Mouse (Mus musculus): ENCODE measurements around the gene Clns1a. TPM values are rescaled to one million over a fixed set of nuclear protein-coding genes. Genes with fewer than 3 reads are reported as not detected.

Clns1a gene
- polyA plus RNA-seq, 1 experiment from 2014 or later: 100 TPM

DNA sequence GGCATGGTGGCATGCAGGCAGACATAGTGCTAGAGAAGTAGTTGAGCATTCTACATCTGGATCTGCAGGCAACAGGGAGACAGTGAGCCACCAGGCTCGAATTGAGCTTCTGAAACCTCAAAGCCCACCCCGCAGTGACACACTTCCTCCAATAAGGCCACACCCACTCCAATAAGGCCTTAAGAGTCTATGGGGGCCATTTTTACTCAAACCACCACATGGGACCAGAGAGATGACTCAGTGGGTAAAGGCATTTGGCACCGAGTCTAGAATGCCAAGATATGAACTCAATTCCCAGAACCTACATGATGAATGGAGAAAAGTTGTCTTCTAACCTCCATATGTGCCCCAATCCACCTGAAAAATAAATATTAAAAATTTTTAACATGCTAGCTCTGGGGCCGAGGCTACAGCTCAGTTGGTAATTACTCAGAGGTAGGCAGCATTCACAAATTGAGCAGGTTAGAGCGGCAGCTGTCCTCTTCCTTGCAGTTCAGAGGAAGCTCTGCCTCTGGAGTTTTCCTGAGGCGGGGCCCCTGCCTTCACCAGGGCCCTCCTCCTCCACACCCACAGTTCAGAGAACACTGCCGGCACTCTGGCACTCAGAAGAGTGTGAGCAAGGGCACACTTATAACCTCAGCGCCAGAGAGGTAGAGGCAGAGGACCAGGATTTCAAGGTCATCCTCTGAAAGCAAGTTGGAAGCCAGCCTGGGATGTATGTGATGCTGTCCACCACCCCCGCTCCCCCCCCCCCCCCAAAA is 70.2 kb downstream of the Clns1a start:
- Histone ChIP-seq H3K27ac (replicated peaks in 1 of 2; ENCODE audit: control insufficient read depth in 1 of 2, insufficient read depth in 1 of 2, low read depth in 2 of 2, low read length in 2 of 2) (no peak overlapping the region), H3K36me3 (ENCODE audit: control insufficient read depth, insufficient read depth, low read length) (no peaks in the 10 kb centered on the region), H3K4me1 (ENCODE audit: control insufficient read depth in 2 of 2, insufficient read depth in 2 of 2, low read length in 2 of 2) (no peaks in the 10 kb centered on the region), H3K4me3 (ENCODE audit: control insufficient read depth in 1 of 2, insufficient read depth in 1 of 2, low read depth in 1 of 2, low read length in 2 of 2) (no peak overlapping the region), H3K4me2 (ENCODE audit: low read length) (no peak overlapping the region), H3K9me3 (ENCODE audit: control insufficient read depth, low read length) (no peaks in the 10 kb centered on the region), H3K27me3 (ENCODE audit: control insufficient read depth, insufficient read depth, low read length) (no peaks in the 10 kb centered on the region), H3K9ac (ENCODE audit: low read length) (no peak overlapping the region)
- WGBS: 64% methylated on average over 9 of the region's 9 CpGs
- no peak for ATAC-seq (ENCODE audit: insufficient number of reproducible peaks, insufficient read depth, low FRiP score, low read depth)

DNA sequence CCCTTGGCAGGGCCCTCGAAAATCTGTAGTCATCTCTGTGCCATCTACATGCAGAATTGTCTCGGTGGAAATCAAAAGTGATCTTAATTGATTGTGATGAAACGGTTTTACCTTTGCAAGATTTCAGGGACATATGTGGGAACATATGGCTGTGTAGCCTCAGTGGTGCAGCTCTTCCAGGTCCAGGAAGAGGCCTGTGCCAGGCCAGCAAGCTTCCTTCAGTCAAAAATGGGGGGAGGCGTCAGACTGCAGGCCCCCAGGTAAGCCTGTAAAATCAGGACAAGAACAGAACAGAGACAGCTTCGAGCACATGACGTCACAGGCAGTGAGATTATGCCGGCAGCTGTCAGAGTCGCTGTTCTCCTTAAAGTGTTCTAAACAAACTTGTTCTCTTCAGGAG is 71.4 kb downstream of the Clns1a start:
- 74% methylated on average over 8 of the region's 8 CpGs for WGBS
- H3K36me3 ChIP-seq (ENCODE audit: control insufficient read depth, insufficient read depth, low read length): no peaks in the 10 kb centered on the region

DNA sequence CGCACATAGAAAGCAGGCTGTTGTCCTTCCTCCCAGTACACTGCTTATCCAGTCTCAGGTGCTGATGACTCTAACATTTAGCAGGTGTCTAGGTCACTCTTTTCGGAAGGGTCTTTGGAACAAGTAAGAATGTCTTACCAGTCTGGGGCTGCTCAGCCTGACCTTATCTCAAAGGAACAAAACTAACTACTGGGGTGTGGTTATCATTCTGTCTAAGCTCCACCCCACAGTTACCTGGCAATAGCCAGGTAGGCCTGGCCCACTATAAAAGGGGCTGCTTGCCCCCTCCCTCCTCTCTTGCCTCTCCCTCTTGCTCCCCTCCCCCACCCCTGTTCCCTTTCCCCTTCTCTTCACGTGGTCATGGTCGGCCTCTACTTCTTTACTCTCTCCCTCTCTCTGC is 72.6 kb downstream of the Clns1a start:
- 77% methylated on average over 4 of the region's 4 CpGs for WGBS
- no peaks in the 10 kb centered on the region for H3K36me3 ChIP-seq (ENCODE audit: control insufficient read depth, insufficient read depth, low read length)
- no peak overlapping the region for H3K9ac ChIP-seq (ENCODE audit: low read length)
- H3K9me3 ChIP-seq (ENCODE audit: control insufficient read depth, low read length): no peaks in the 10 kb centered on the region
- ATAC-seq (ENCODE audit: insufficient number of reproducible peaks, insufficient read depth, low FRiP score, low read depth): no peak
- H3K4me1 ChIP-seq (ENCODE audit: control insufficient read depth in 2 of 2, insufficient read depth in 2 of 2, low read length in 2 of 2): no peaks in the 10 kb centered on the region
- no peak overlapping the region for H3K27ac ChIP-seq (replicated peaks in 1 of 2; ENCODE audit: control insufficient read depth in 1 of 2, insufficient read depth in 1 of 2, low read depth in 2 of 2, low read length in 2 of 2)
- H3K27me3 ChIP-seq (ENCODE audit: control insufficient read depth, insufficient read depth, low read length): no peaks in the 10 kb centered on the region
- no peak overlapping the region for H3K4me3 ChIP-seq (ENCODE audit: control insufficient read depth in 1 of 2, insufficient read depth in 1 of 2, low read depth in 1 of 2, low read length in 2 of 2)
- H3K4me2 ChIP-seq (ENCODE audit: low read length): no peak overlapping the region

More for the DNA sequence above, 71.4 kb downstream of the Clns1a start:
- no peaks in the 10 kb centered on the region for H3K4me1 ChIP-seq (ENCODE audit: control insufficient read depth in 2 of 2, insufficient read depth in 2 of 2, low read length in 2 of 2)
- no peak overlapping the region for H3K27ac ChIP-seq (replicated peaks in 1 of 2; ENCODE audit: control insufficient read depth in 1 of 2, insufficient read depth in 1 of 2, low read depth in 2 of 2, low read length in 2 of 2)
- no peaks in the 10 kb centered on the region for H3K9me3 ChIP-seq (ENCODE audit: control insufficient read depth, low read length)
- H3K27me3 ChIP-seq (ENCODE audit: control insufficient read depth, insufficient read depth, low read length): no peaks in the 10 kb centered on the region
- no peak overlapping the region for H3K4me2 ChIP-seq (ENCODE audit: low read length)
- no peak for ATAC-seq (ENCODE audit: insufficient number of reproducible peaks, insufficient read depth, low FRiP score, low read depth)
- no peak overlapping the region for H3K4me3 ChIP-seq (ENCODE audit: control insufficient read depth in 1 of 2, insufficient read depth in 1 of 2, low read depth in 1 of 2, low read length in 2 of 2)
- no peak overlapping the region for H3K9ac ChIP-seq (ENCODE audit: low read length)

Other genes starting within 250 kb of the Clns1a start
- 0.82 and 1.2 TPM in 2 replicates for gene Kctd14, start 245.3 kb upstream of the Clns1a start, polyA plus RNA-seq (2014; fragmentation: Nextera tagmentation; extraction: Ambion mirVana)
- 34.0 and 36.3 TPM in 2 replicates for gene Ints4, start 215.7 kb upstream of the Clns1a start, polyA plus RNA-seq (2014; fragmentation: Nextera tagmentation; extraction: Ambion mirVana)
- gene Aamdc, start 117.1 kb upstream of the Clns1a start, polyA plus RNA-seq (2014; fragmentation: Nextera tagmentation; extraction: Ambion mirVana): 50.8 and 58.3 TPM in 2 replicates
- gene Rsf1, start 116.7 kb upstream of the Clns1a start, polyA plus RNA-seq (2014; fragmentation: Nextera tagmentation; extraction: Ambion mirVana): 12.7 and 14.8 TPM in 2 replicates
- gene Aqp11, start 41.7 kb downstream of the Clns1a start, polyA plus RNA-seq (2014; fragmentation: Nextera tagmentation; extraction: Ambion mirVana): 2.1 and 2.2 TPM in 2 replicates
- 3.4 and 4.1 TPM in 2 replicates for gene Pak1, start 91.9 kb downstream of the Clns1a start, polyA plus RNA-seq (2014; fragmentation: Nextera tagmentation; extraction: Ambion mirVana)
- gene Gdpd4, start 223.3 kb downstream of the Clns1a start, polyA plus RNA-seq (2014; fragmentation: Nextera tagmentation; extraction: Ambion mirVana): not detected in 2 replicates

Data from heart, embryonic 14.5 days (tissue).